Mouse (Mus musculus) lung, adult 2 months (tissue): ENCODE data around the gene Cd8b1.

Experiments used
- CTCF ChIP-seq: fragments of 200-500 bp; IDR thresholded peaks from 2 replicates; pipeline ENCODE4 v1.5.1; 2011; ENCODE audit warnings: mild to moderate bottlenecking, low read length, control low read depth; ENCODE audit not compliant: insufficient read depth
- POLR2A ChIP-seq: fragments of 200-500 bp; IDR thresholded peaks from 2 replicates; pipeline ENCODE4 v1.6.1; 2011; ENCODE audit warnings: low read depth, mild to moderate bottlenecking, control low read depth, low read length, borderline replicate concordance; ENCODE audit errors: extremely low read depth

DNA sequence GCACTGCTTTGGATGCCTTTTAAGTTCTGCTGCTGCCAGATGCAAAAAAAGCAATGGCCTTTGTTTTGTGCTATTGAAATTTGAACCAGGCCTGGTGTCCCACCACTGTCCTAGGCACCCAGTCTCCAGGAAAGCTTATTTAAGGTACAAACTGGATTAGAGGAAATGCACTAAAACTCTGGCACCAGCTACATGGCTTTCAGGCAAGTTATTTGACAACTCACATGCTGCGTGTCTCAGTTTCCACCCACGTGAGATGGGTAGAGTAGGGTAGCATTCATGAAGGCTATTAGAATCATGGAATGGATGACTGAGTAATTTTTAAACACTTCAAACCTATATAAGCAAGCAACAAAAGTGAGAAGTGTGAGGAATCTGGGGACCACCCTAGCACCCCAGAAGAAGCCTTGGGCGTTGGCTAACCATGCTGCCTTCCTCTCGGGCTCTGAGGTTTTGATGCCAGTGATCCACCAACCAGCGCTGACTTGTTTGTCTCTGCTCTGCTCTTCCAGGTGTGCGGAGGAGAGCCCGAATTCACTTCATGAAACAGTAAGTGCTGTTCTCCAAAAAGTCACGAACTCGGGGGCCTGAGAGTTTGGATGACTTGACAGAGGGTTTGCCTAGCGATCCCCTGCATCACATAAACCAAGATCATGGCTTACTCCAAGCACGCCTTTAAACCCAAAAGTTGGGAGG is 11.1 kb downstream of the Cd8b1 start:
- TF ChIP-seq CTCF (no peak), POLR2A (no peak)
